Mouse (Mus musculus): ENCODE data around the gene Ccdc102a.

GRCm38 (mm10) chr8:94904450-94905175 is 13.3 kb downstream of the Ccdc102a start:
- TF ChIP-seq CTCF (IDR thresholded peaks at IDR 0.05; ENCODE audit: low read depth) (no peak), EP300 (IDR thresholded peaks at IDR 0.05; ENCODE audit: low read depth) (no peak)
